Mouse (Mus musculus) cerebellum, adult 2 months (tissue): ENCODE results near the gene Rnf214.

ENCODE experiments used
- CTCF ChIP-seq: fragments of 200-500 bp; IDR thresholded peaks from 2 replicates; pipeline ENCODE4 v1.5.1; 2011; ENCODE audit warnings: low read depth, mild to moderate bottlenecking, control low read depth, low read length, moderate library complexity, borderline replicate concordance; ENCODE audit not compliant: insufficient read depth
- POLR2A ChIP-seq: fragments of 200-500 bp; IDR thresholded peaks from 2 replicates; pipeline ENCODE4 v1.6.1; 2011; ENCODE audit warnings: low read length, control low read depth, borderline replicate concordance; ENCODE audit not compliant: insufficient read depth

GRCm38 (mm10) chr9:45952057-45952456 is 45.3 kb upstream of the Rnf214 start:
- TF ChIP-seq CTCF = no peak
- TF ChIP-seq POLR2A = no peak
